In the genomic region with DNA sequence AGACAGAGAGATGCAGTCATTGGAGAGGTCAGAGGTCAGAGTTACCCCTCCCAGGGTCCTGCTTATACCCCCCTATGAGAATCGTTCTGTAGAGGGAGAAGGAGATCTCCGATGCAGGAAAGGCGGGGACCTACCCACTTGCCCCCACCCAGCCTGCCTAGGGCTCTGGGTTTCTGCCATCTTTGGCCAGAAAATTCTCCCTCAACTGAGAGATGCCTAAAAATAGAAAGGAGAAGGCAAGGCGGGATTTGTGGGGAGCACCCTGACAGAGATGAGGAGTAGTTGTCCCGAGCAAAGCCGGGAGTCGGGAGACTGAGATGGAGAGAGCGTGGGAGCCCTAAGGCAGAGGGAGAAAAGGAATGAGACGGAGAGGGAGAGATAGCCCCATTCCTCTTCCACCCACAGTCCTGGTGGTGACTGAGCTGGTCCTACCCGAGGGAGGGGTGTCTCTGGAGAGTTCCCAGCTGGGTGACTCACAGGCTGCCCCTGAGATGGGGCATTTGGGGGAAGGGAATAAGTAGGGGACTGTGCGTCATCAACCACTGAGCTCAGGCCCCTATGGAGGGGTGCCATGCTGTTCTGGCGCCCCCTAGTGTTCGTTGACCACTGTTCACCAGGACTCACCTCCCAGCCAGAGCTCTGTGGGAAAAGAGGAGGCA, we compare ENCODE assay signal across 8 mouse cellular contexts. TPM values are rescaled to one million over a fixed set of nuclear protein-coding genes. Genes with fewer than 3 reads are reported as not detected.
DNase-seq lines count a peak whose midpoint lies in the region; ATAC-seq and TF ChIP-seq lines count a peak whose summit lies in the region.

No protein-coding gene starts in this region.

- no peaks in the 10 kb centered on the region for H3K9me3 ChIP-seq in ES-Bruce4 (replicated peaks; ENCODE audit: control insufficient read depth, insufficient read depth, low read length, poor library complexity, severe bottlenecking)
- H3K9me3 ChIP-seq in forebrain, embryonic 15.5 days = no peaks in the 10 kb centered on the region
- no peaks in the 10 kb centered on the region for H3K9me3 ChIP-seq in lung, embryonic 14.5 days (ENCODE audit: low read depth, low read length)

- WGBS in forebrain, embryonic 15.5 days = 43% methylated on average over 13 of the region's 13 CpGs
- 22% methylated on average over 13 of the region's 13 CpGs for WGBS in lung, embryonic 14.5 days
- WGBS in olfactory bulb, adult 2 months = 12% methylated on average over 13 of the region's 13 CpGs

- H3K27ac ChIP-seq in ES-Bruce4 (ENCODE audit: insufficient read depth, low read length) = no peak overlapping the region
- no peak overlapping the region for H3K27ac ChIP-seq in forebrain, embryonic 15.5 days (replicated peaks)
- H3K27ac ChIP-seq in layer of hippocampus, adult 2 months = peak overlapping the region; percentile 77
- peak overlapping the region; percentile 76 for H3K27ac ChIP-seq in lung, embryonic 14.5 days (ENCODE audit: low read depth)
- peak overlapping the region; percentile 91 for H3K27ac ChIP-seq in olfactory bulb, adult 2 months (ENCODE audit: insufficient read depth, low read depth, low read length)

- intact Hi-C loops in heart, postnatal 25 days (cut with DNase I) = loop anchor here (1.0 to 10.0 kb wide), 3 partner anchors 17 to 199 kb away; no protein-coding TSS in a partner anchor

- TF ChIP-seq CTCF in ES-Bruce4 (IDR thresholded peaks at IDR 0.05; ENCODE audit: low read depth, low read length) = peak; percentile 95
- peak; percentile 97 for TF ChIP-seq CTCF in layer of hippocampus, adult 2 months (conservative IDR thresholded peaks at IDR 0.05)
- TF ChIP-seq CTCF in lung, embryonic 14.5 days (IDR thresholded peaks at IDR 0.05; ENCODE audit: low read depth) = peak; percentile 99
- peak; percentile 89 for TF ChIP-seq CTCF in olfactory bulb, adult 2 months (IDR thresholded peaks at IDR 0.05; ENCODE audit: insufficient read depth, low read depth, low read length)

- H3K4me3 ChIP-seq in ES-Bruce4 (ENCODE audit: low read depth, low read length) = no peak overlapping the region
- no peak overlapping the region for H3K4me3 ChIP-seq in forebrain, embryonic 15.5 days
- H3K4me3 ChIP-seq in layer of hippocampus, adult 2 months = peak overlapping the region; percentile 37; the same call in 1 of the 2 replicates
- H3K4me3 ChIP-seq in lung, embryonic 14.5 days (ENCODE audit: low read depth, low read length) = no peak overlapping the region
- H3K4me3 ChIP-seq in olfactory bulb, adult 2 months (ENCODE audit: insufficient read depth, low read depth, low read length) = peak overlapping the region; percentile 26

- H3K27me3 ChIP-seq in ES-Bruce4 (ENCODE audit: control insufficient read depth, insufficient read depth, low read length, poor library complexity, severe bottlenecking) = no peaks in the 10 kb centered on the region
- H3K27me3 ChIP-seq in forebrain, embryonic 15.5 days = no peaks in the 10 kb centered on the region
- no peaks in the 10 kb centered on the region for H3K27me3 ChIP-seq in lung, embryonic 14.5 days (ENCODE audit: insufficient read depth, low read length)

- H3K4me2 ChIP-seq in forebrain, embryonic 15.5 days (replicated peaks) = no peak overlapping the region; the same call in 1 of the 2 replicates
- H3K4me2 ChIP-seq in lung, embryonic 14.5 days = peak overlapping the region; percentile 45

- H3K36me3 ChIP-seq in ES-Bruce4 (ENCODE audit: control insufficient read depth, insufficient read depth, low read length, poor library complexity, severe bottlenecking) = peaks cover 25% of the 10 kb centered on the region
- no peaks in the 10 kb centered on the region for H3K36me3 ChIP-seq in forebrain, embryonic 15.5 days
- H3K36me3 ChIP-seq in lung, embryonic 14.5 days (ENCODE audit: insufficient read depth) = peaks cover 26% of the 10 kb centered on the region

- peak; percentile 86 for DNase-seq in cerebellum, adult 11 months
- DNase-seq in heart, postnatal 25 days (ENCODE audit: low spot score) = peak; percentile 76
- peak; percentile 80 to 83 for DNase-seq in layer of hippocampus, adult 2 months (ENCODE audit: low spot score in 2 of 2)
- peak; percentile 97 for DNase-seq in lung, embryonic 14.5 days
- DNase-seq in thymus, adult 18-20 months = peak; percentile 30 to 38

- H3K9ac ChIP-seq in ES-Bruce4 (ENCODE audit: low read depth, poor library complexity, severe bottlenecking) = 0 out of 2 replicates have a peak overlapping the region, but pooled peaks have one; percentile 38
- 0 out of 2 replicates have a peak overlapping the region, but pooled peaks have one; percentile 6 for H3K9ac ChIP-seq in forebrain, embryonic 15.5 days (replicated peaks)
- H3K9ac ChIP-seq in lung, embryonic 14.5 days = no peak overlapping the region

- no peak for TF ChIP-seq POLR2A in ES-Bruce4 (IDR thresholded peaks at IDR 0.05; ENCODE audit: insufficient read depth, low read length)
- TF ChIP-seq POLR2A in olfactory bulb, adult 2 months (IDR thresholded peaks at IDR 0.05; ENCODE audit: insufficient read depth, low read depth, low read length) = no peak

- ATAC-seq in forebrain, embryonic 15.5 days (replicated peaks) = peak; percentile 92
- ATAC-seq in lung, embryonic 14.5 days (ENCODE audit: insufficient read depth) = peak; percentile 95

- peaks cover 2% of the 10 kb centered on the region for H3K4me1 ChIP-seq in ES-Bruce4 (ENCODE audit: control insufficient read depth, insufficient read depth, low read length)
- H3K4me1 ChIP-seq in forebrain, embryonic 15.5 days = 0 out of 2 replicates have a peak, but pooled peaks cover 3% of the 10 kb centered on the region
- no peaks in the 10 kb centered on the region for H3K4me1 ChIP-seq in lung, embryonic 14.5 days (ENCODE audit: insufficient read depth)
- H3K4me1 ChIP-seq in olfactory bulb, adult 2 months (ENCODE audit: control insufficient read depth, insufficient read depth, low read length) = peaks cover 32% of the 10 kb centered on the region

- no peak for TF ChIP-seq EP300 in ES-Bruce4 (IDR thresholded peaks at IDR 0.05; ENCODE audit: insufficient read depth, low read depth, low read length)

RNA-seq across cellular contexts. Expression of gene Kank2, which starts 5.6 kb away (rescaled TPM):
- 62.3 and 63.5 TPM in 2 replicates for polyA plus RNA-seq in ES-Bruce4 (2011; ENCODE audit: insufficient read depth, insufficient read length, low read depth, missing spikeins)
- polyA plus RNA-seq in forebrain, embryonic 15.5 days (2015; fragmentation: Nextera tagmentation; extraction: Ambion mirVana) = 2.9 and 3.7 TPM in 2 replicates
- 10 to 100 TPM; 52.5 to 58.0 TPM for total RNA-seq in heart, postnatal 25 days (2021)
- 1 to 10 TPM; 7.0 to 8.4 TPM for total RNA-seq in layer of hippocampus, adult 2 months (2021)
- polyA plus RNA-seq in lung, embryonic 14.5 days (2014; fragmentation: Nextera tagmentation; extraction: Ambion mirVana) = 16.4 TPM in 2 replicates
- not detected in 2 replicates for polyA plus RNA-seq in olfactory bulb, adult 2 months (2012; ENCODE audit: insufficient read depth, insufficient read length, low replicate concordance, missing spikeins)

RNA-seq across cellular contexts. Expression of gene Angptl8, which starts 31.2 kb away (rescaled TPM):
- polyA plus RNA-seq in ES-Bruce4 (2011; ENCODE audit: insufficient read depth, insufficient read length, low read depth, missing spikeins) = not detected in 2 replicates
- polyA plus RNA-seq in forebrain, embryonic 15.5 days (2015; fragmentation: Nextera tagmentation; extraction: Ambion mirVana) = 0.27 and 0.51 TPM in 2 replicates
- total RNA-seq in heart, postnatal 25 days (2021) = not detected
- total RNA-seq in layer of hippocampus, adult 2 months (2021) = not detected
- 1.3 and 1.9 TPM in 2 replicates for polyA plus RNA-seq in lung, embryonic 14.5 days (2014; fragmentation: Nextera tagmentation; extraction: Ambion mirVana)
- polyA plus RNA-seq in olfactory bulb, adult 2 months (2012; ENCODE audit: insufficient read depth, insufficient read length, low replicate concordance, missing spikeins) = not detected in 2 replicates

RNA-seq across cellular contexts. Expression of gene Spc24, which starts 44.0 kb away (rescaled TPM):
- 56.6 and 62.5 TPM in 2 replicates for polyA plus RNA-seq in ES-Bruce4 (2011; ENCODE audit: insufficient read depth, insufficient read length, low read depth, missing spikeins)
- polyA plus RNA-seq in forebrain, embryonic 15.5 days (2015; fragmentation: Nextera tagmentation; extraction: Ambion mirVana) = 41.7 and 55.9 TPM in 2 replicates
- 1 to 10 TPM; 3.2 to 4.0 TPM for total RNA-seq in heart, postnatal 25 days (2021)
- total RNA-seq in layer of hippocampus, adult 2 months (2021) = 1 to 10 TPM; 2.2 to 2.9 TPM
- polyA plus RNA-seq in lung, embryonic 14.5 days (2014; fragmentation: Nextera tagmentation; extraction: Ambion mirVana) = 159 and 173 TPM in 2 replicates
- not detected in 2 replicates for polyA plus RNA-seq in olfactory bulb, adult 2 months (2012; ENCODE audit: insufficient read depth, insufficient read length, low replicate concordance, missing spikeins)

RNA-seq across cellular contexts. Expression of gene Dock6, which starts 48.3 kb away (rescaled TPM):
- polyA plus RNA-seq in ES-Bruce4 (2011; ENCODE audit: insufficient read depth, insufficient read length, low read depth, missing spikeins) = 74.9 and 80.8 TPM in 2 replicates
- polyA plus RNA-seq in forebrain, embryonic 15.5 days (2015; fragmentation: Nextera tagmentation; extraction: Ambion mirVana) = 10.4 and 12.3 TPM in 2 replicates
- total RNA-seq in heart, postnatal 25 days (2021) = 10 to 100 TPM; 34.9 to 36.9 TPM
- total RNA-seq in layer of hippocampus, adult 2 months (2021) = 10 to 100 TPM; 12.2 to 13.6 TPM
- 52.3 and 60.9 TPM in 2 replicates for polyA plus RNA-seq in lung, embryonic 14.5 days (2014; fragmentation: Nextera tagmentation; extraction: Ambion mirVana)
- not detected in 2 replicates for polyA plus RNA-seq in olfactory bulb, adult 2 months (2012; ENCODE audit: insufficient read depth, insufficient read length, low replicate concordance, missing spikeins)

Comparison
In these comparisons a context has a peak if more than half of its experiments do, and no peak if none do; other contexts are left out.
1. H3K27ac ChIP-seq: peak in layer of hippocampus, adult 2 months (single experiment), lung, embryonic 14.5 days (single experiment) and olfactory bulb, adult 2 months (single experiment); none in ES-Bruce4 (single experiment) and forebrain, embryonic 15.5 days (single experiment).
2. H3K4me3 ChIP-seq: peak in layer of hippocampus, adult 2 months (single experiment) and olfactory bulb, adult 2 months (single experiment); none in ES-Bruce4 (single experiment), forebrain, embryonic 15.5 days (single experiment) and lung, embryonic 14.5 days (single experiment).
3. DNase-seq: peak in every context shown above with its lines; median percentile 97 in lung, embryonic 14.5 days; 86 in cerebellum, adult 11 months; 82 in layer of hippocampus, adult 2 months; 76 in heart, postnatal 25 days; 34 in thymus, adult 18-20 months.
4. RNA of gene Spc24, which starts 44.0 kb away (polyA plus RNA-seq): 159 to 173 TPM in lung, embryonic 14.5 days, 56.6 to 62.5 TPM in ES-Bruce4 and 41.7 to 55.9 TPM in forebrain, embryonic 15.5 days; not detected in olfactory bulb, adult 2 months; every median in the first group is over 10 times any median in the second.
5. Peak in every context shown above with its lines, with median percentiles within 50 percentile points of each other: CTCF ChIP-seq.